Mouse (Mus musculus): ENCODE data around the gene Txnrd2. TPM values are rescaled to one million over a fixed set of nuclear protein-coding genes. Genes with fewer than 3 reads are reported as not detected.

Txnrd2 gene
- total and polyA plus RNA-seq, 3 experiments, result 14.6 to 24.1 (median 22.0) TPM

- no peak for TF ChIP-seq SIN3A (IDR thresholded peaks at IDR 0.05; ENCODE audit: low read length)
- no peak for TF ChIP-seq KAT2A (IDR thresholded peaks at IDR 0.05; ENCODE audit: insufficient replicate concordance, low read length)
- TF ChIP-seq SMC3 (IDR thresholded peaks at IDR 0.05; ENCODE audit: low read depth, low read length), result no peak
- TF ChIP-seq BHLHE40 (IDR thresholded peaks at IDR 0.05; ENCODE audit: low read depth, low read length), result peak; percentile 18; the same call in 1 of the 2 replicates
- no peak for TF ChIP-seq JUND (conservative IDR thresholded peaks at IDR 0.05; ENCODE audit: low read depth, low read length)
- TF ChIP-seq TCF12 (IDR thresholded peaks at IDR 0.05; ENCODE audit: low read depth, low read length), result peak; percentile 23; the same call in 1 of the 2 replicates
- TF ChIP-seq NELFE (IDR thresholded peaks at IDR 0.05; ENCODE audit: low read depth, low read length), result no peak
- peak; percentile 58 for DNase-seq (ENCODE audit: extremely low read depth)
- Histone ChIP-seq H3K27me3 (replicated peaks) (no peaks in the 10 kb centered on the region), H3K4me2 (ENCODE audit: insufficient read depth, low read depth, poor library complexity, severe bottlenecking) (no peak overlapping the region), H3K9me3 (replicated peaks; ENCODE audit: low read length) (no peaks in the 10 kb centered on the region), H3K79me2 (replicated peaks; ENCODE audit: control insufficient read depth, extremely low read depth, insufficient read depth, poor library complexity, severe bottlenecking) (no peaks in the 10 kb centered on the region), H3K4me1 (ENCODE audit: control insufficient read depth in 1 of 2, insufficient read depth in 2 of 2) (peaks cover 0 to 31% of the 10 kb centered on the region in 2 experiments; a peak in 2 of 4 replicates), H3K27ac (ENCODE audit: insufficient read depth, low read depth) (no peak overlapping the region), H3K9ac (ENCODE audit: insufficient read depth, low read depth) (no peak overlapping the region), H3K4me3 (replicated peaks in 1 of 3; ENCODE audit: low read depth in 2 of 3, low read length in 2 of 3, poor library complexity in 1 of 3) (no peak overlapping the region), H3K36me3 (replicated peaks in 1 of 2; ENCODE audit: control insufficient read depth in 1 of 2, insufficient read depth in 1 of 2, low read length in 1 of 2) (peaks cover 9 to 64% of the 10 kb centered on the region in 2 experiments)
- in situ Hi-C loops (cut with MboI; ENCODE audit: low pct_ligation_motif_present, low pct_unique_long_range_greater_than_20kb, low sequenced_read_pairs), result no loop called here
- dilution Hi-C loops (cut with MboI; ENCODE audit: extremely low pct_ligation_motif_present, extremely low pct_unique_long_range_greater_than_20kb, low sequenced_read_pairs), result no loop called here
Measured at GRCm38 (mm10) chr16:18479667-18480066, 53.5 kb downstream of the Txnrd2 start.

DNA sequence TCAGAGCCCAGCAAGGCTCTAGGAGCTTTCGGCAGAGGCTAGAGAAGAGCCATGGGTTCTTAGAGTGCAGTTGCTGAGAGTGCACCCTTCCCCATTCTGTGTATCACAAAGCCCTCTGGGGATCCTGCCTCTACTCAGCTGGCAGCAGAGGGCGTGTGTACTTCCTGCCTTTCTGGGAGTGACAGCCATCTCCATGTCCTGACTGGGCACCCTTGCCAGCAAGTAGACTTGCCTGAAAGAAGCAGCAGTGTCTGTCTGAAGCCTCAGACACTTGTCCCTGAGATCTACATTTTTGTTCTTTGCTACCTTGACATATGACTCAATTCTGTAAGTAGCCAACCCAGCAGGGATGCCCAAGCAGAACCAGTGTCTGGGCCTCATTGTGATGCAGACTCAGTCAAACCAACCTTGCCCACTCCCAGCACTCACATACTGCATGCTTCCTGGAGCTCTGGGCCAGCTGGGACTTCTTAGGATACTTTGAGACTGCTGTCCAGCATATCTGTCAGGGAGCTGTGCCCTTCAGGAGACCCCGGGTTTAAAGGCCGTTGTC, 54.8 kb downstream of the Txnrd2 start:
- H3K27ac ChIP-seq (ENCODE audit: insufficient read depth, low read depth), result no peak overlapping the region
- H3K9ac ChIP-seq (ENCODE audit: insufficient read depth, low read depth), result no peak overlapping the region
- no peaks in the 10 kb centered on the region for H3K27me3 ChIP-seq (replicated peaks)
- dilution Hi-C loops (cut with MboI; ENCODE audit: extremely low pct_ligation_motif_present, extremely low pct_unique_long_range_greater_than_20kb, low sequenced_read_pairs) (no loop called here), in situ Hi-C loops (cut with MboI; ENCODE audit: low pct_ligation_motif_present, low pct_unique_long_range_greater_than_20kb, low sequenced_read_pairs) (no loop called here)
- no peak for TF ChIP-seq TCF12 (IDR thresholded peaks at IDR 0.05; ENCODE audit: low read depth, low read length)
- peak; percentile 20 for TF ChIP-seq SMC3 (IDR thresholded peaks at IDR 0.05; ENCODE audit: low read depth, low read length)
- peak in 1 of 2 experiments; percentile 35; a peak in 2 of 4 replicates for TF ChIP-seq CTCF (conservative IDR thresholded peaks at IDR 0.05 in 1 of 2, IDR thresholded peaks at IDR 0.05 in 1 of 2; ENCODE audit: low read depth in 2 of 2, low read length in 2 of 2)
- H3K36me3 ChIP-seq (replicated peaks in 1 of 2; ENCODE audit: control insufficient read depth in 1 of 2, insufficient read depth in 1 of 2, low read length in 1 of 2), result peaks cover 9 to 53% of the 10 kb centered on the region in 2 experiments
- DNase-seq (ENCODE audit: extremely low read depth), result peak; percentile 37
- peaks cover 0 to 31% of the 10 kb centered on the region in 2 experiments; a peak in 2 of 4 replicates for H3K4me1 ChIP-seq (ENCODE audit: control insufficient read depth in 1 of 2, insufficient read depth in 2 of 2)
- no peak overlapping the region for H3K4me3 ChIP-seq (replicated peaks in 1 of 3; ENCODE audit: low read depth in 2 of 3, low read length in 2 of 3, poor library complexity in 1 of 3)
- H3K4me2 ChIP-seq (ENCODE audit: insufficient read depth, low read depth, poor library complexity, severe bottlenecking), result no peak overlapping the region
- H3K9me3 ChIP-seq (replicated peaks; ENCODE audit: low read length), result no peaks in the 10 kb centered on the region
- no peaks in the 10 kb centered on the region for H3K79me2 ChIP-seq (replicated peaks; ENCODE audit: control insufficient read depth, extremely low read depth, insufficient read depth, poor library complexity, severe bottlenecking)

- no peak overlapping the region for H3K27ac ChIP-seq (ENCODE audit: insufficient read depth, low read depth)
- no peaks in the 10 kb centered on the region for H3K27me3 ChIP-seq (replicated peaks)
- H3K9me3 ChIP-seq (replicated peaks; ENCODE audit: low read length), result peaks cover 4% of the 10 kb centered on the region
- no peak overlapping the region for H3K4me2 ChIP-seq (ENCODE audit: insufficient read depth, low read depth, poor library complexity, severe bottlenecking)
- H3K36me3 ChIP-seq (replicated peaks in 1 of 2; ENCODE audit: control insufficient read depth in 1 of 2, insufficient read depth in 1 of 2, low read length in 1 of 2), result peaks cover 8 to 44% of the 10 kb centered on the region in 2 experiments
- no peak for DNase-seq (ENCODE audit: extremely low read depth)
- no peak for TF ChIP-seq JUND (conservative IDR thresholded peaks at IDR 0.05; ENCODE audit: low read depth, low read length)
- TF ChIP-seq EP300 (IDR thresholded peaks at IDR 0.05; ENCODE audit: low read length), result no peak
- no peak for TF ChIP-seq MEF2A (IDR thresholded peaks at IDR 0.05; ENCODE audit: borderline replicate concordance, low read depth, low read length)
- no peak for TF ChIP-seq USF1 (IDR thresholded peaks at IDR 0.05; ENCODE audit: low read depth, low read length)
- TF ChIP-seq USF2 (conservative IDR thresholded peaks at IDR 0.05; ENCODE audit: low read depth, low read length), result no peak
- TF ChIP-seq POLR2A (IDR thresholded peaks at IDR 0.05; ENCODE audit: low read depth, low read length), result no peak
- no peak for TF ChIP-seq JUN (IDR thresholded peaks at IDR 0.05; ENCODE audit: insufficient read depth, low read depth, low read length)
- TF ChIP-seq ETS1 (conservative IDR thresholded peaks at IDR 0.05; ENCODE audit: low read depth, low read length), result no peak
- no peak for TF ChIP-seq RAD21 (IDR thresholded peaks at IDR 0.05; ENCODE audit: low read depth, low read length)
- no peak for TF ChIP-seq KAT2A (IDR thresholded peaks at IDR 0.05; ENCODE audit: insufficient replicate concordance, low read length)
- no peak for TF ChIP-seq MYC (IDR thresholded peaks at IDR 0.05; ENCODE audit: low read depth, low read length)
- TF ChIP-seq ELF1 (IDR thresholded peaks at IDR 0.05; ENCODE audit: low read depth, low read length), result no peak
- no peak for TF ChIP-seq NELFE (IDR thresholded peaks at IDR 0.05; ENCODE audit: low read depth, low read length)
- no peak for TF ChIP-seq MAZ (IDR thresholded peaks at IDR 0.05; ENCODE audit: low read depth, low read length)
- no peak for TF ChIP-seq GABPA (IDR thresholded peaks at IDR 0.05; ENCODE audit: insufficient replicate concordance, low read depth, low read length)
- TF ChIP-seq HCFC1 (IDR thresholded peaks at IDR 0.05; ENCODE audit: low read depth, low read length), result no peak
- no peak for TF ChIP-seq E2F4 (IDR thresholded peaks at IDR 0.05; ENCODE audit: insufficient replicate concordance, low read depth, low read length)
- TF ChIP-seq MXI1 (IDR thresholded peaks at IDR 0.05; ENCODE audit: low read depth, low read length), result no peak
- no peak for TF ChIP-seq MAX (IDR thresholded peaks at IDR 0.05; ENCODE audit: low read length)
- TF ChIP-seq CHD1 (IDR thresholded peaks at IDR 0.05; ENCODE audit: low read depth, low read length), result no peak
- H3K9ac ChIP-seq (ENCODE audit: insufficient read depth, low read depth), result no peak overlapping the region
- in situ Hi-C loops (cut with MboI; ENCODE audit: low pct_ligation_motif_present, low pct_unique_long_range_greater_than_20kb, low sequenced_read_pairs) (no loop called here), dilution Hi-C loops (cut with MboI; ENCODE audit: extremely low pct_ligation_motif_present, extremely low pct_unique_long_range_greater_than_20kb, low sequenced_read_pairs) (no loop called here)
- H3K79me2 ChIP-seq (replicated peaks; ENCODE audit: control insufficient read depth, extremely low read depth, insufficient read depth, poor library complexity, severe bottlenecking), result no peaks in the 10 kb centered on the region
- H3K4me1 ChIP-seq (ENCODE audit: control insufficient read depth in 1 of 2, insufficient read depth in 2 of 2), result peaks cover 0 to 31% of the 10 kb centered on the region in 2 experiments; a peak in 2 of 4 replicates
- no peak overlapping the region for H3K4me3 ChIP-seq (replicated peaks in 1 of 3; ENCODE audit: low read depth in 2 of 3, low read length in 2 of 3, poor library complexity in 1 of 3)
Measured at GRCm38 (mm10) chr16:18482431-18482830, 56.2 kb downstream of the Txnrd2 start.
